Mouse (Mus musculus): ENCODE data around the gene Nfyc. TPM values are rescaled to one million over a fixed set of nuclear protein-coding genes. Genes with fewer than 3 reads are reported as not detected.

Nfyc gene
- 76.4 and 88.0 TPM in 2 replicates for polyA plus RNA-seq (2015; fragmentation: Nextera tagmentation; extraction: Ambion mirVana)

- 85% methylated on average over 4 of the region's 4 CpGs for WGBS
- no peak for ATAC-seq (ENCODE audit: insufficient read depth, low FRiP score, low read depth)
- Histone ChIP-seq H3K4me2 (no peak within 1 kb of the TSS), H3K27me3 (replicated peaks) (no peaks in the 10 kb centered on the region), H3K9ac (no peak within 1 kb of the TSS), H3K4me3 (replicated peaks) (no peak within 1 kb of the TSS), H3K27ac (no peak within 1 kb of the TSS), H3K4me1 (no peaks in the 10 kb centered on the region), H3K9me3 (no peaks in the 10 kb centered on the region), H3K36me3 (no peaks in the 10 kb centered on the region)
Observed at GRCm38 (mm10) chr4:120831472-120831871, at the start of gene Nfyc. Gene Nfyc, minus strand, starts transcription at chr4:120831572.

DNA sequence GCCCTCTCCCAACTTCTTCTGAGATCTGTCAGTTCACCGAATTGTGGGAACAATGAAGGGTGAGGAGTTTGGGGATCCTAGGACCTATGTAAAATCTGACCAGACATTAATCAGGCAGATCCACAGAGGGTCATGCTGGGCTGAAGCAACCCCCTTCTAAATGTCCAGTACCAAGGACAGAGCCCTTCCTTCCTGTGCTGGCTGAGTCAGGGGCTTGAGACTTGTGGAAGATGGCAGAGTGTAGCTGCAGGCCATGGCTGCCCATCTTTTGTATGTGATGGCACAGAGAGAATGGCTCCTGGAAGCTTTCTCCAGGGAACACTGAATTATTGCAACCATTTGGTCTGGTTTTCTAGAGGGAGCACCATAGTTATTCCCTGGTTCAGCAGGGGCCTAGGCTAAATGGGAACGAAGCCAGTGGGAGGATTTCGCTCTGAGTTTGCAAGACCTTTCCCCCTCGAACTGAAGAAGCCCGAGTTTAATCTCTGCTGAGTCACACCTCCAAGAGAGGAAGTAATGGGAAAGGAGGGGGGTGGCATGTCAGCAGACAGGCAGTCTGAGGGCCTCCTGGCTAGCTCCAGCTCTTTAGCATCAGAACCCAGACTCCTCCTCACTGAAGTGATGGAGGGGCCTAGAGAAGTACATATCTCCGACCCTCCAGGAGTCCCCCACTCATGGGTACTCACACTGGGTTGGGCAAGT lies 49.5 kb upstream of the Nfyc start:
- H3K9ac ChIP-seq: no peak overlapping the region
- peaks cover 4% of the 10 kb centered on the region; the same call in 1 of the 2 replicates for H3K4me1 ChIP-seq
- no peak for ATAC-seq (ENCODE audit: insufficient read depth, low FRiP score, low read depth)
- no peak overlapping the region for H3K4me2 ChIP-seq
- 53% methylated on average over 6 of the region's 6 CpGs for WGBS
- no peaks in the 10 kb centered on the region for H3K36me3 ChIP-seq
- H3K4me3 ChIP-seq (replicated peaks): no peak overlapping the region
- H3K27ac ChIP-seq: no peak overlapping the region
- no peaks in the 10 kb centered on the region for H3K9me3 ChIP-seq
- H3K27me3 ChIP-seq (replicated peaks): no peaks in the 10 kb centered on the region

- no peak overlapping the region for H3K4me3 ChIP-seq (replicated peaks)
- 27% methylated on average over 4 of the region's 4 CpGs for WGBS
- H3K9me3 ChIP-seq: no peaks in the 10 kb centered on the region
- no peak for ATAC-seq (ENCODE audit: insufficient read depth, low FRiP score, low read depth)
- H3K27ac ChIP-seq: no peak overlapping the region
- no peak overlapping the region for H3K4me2 ChIP-seq
- H3K4me1 ChIP-seq: 0 out of 2 replicates have a peak, but pooled peaks cover 4% of the 10 kb centered on the region
- H3K9ac ChIP-seq: no peak overlapping the region
- no peaks in the 10 kb centered on the region for H3K36me3 ChIP-seq
- H3K27me3 ChIP-seq (replicated peaks): no peaks in the 10 kb centered on the region
Observed at GRCm38 (mm10) chr4:120879386-120879785, 48.0 kb upstream of the Nfyc start.

GRCm38 (mm10) chr4:120878728-120879127 lies 47.4 kb upstream of the Nfyc start:
- WGBS: 62% methylated on average over 3 of the region's 3 CpGs
- Histone ChIP-seq H3K27ac (no peak overlapping the region), H3K9ac (no peak overlapping the region), H3K4me3 (replicated peaks) (no peak overlapping the region), H3K4me2 (no peak overlapping the region), H3K27me3 (replicated peaks) (no peaks in the 10 kb centered on the region), H3K36me3 (no peaks in the 10 kb centered on the region), H3K4me1 (0 out of 2 replicates have a peak, but pooled peaks cover 4% of the 10 kb centered on the region), H3K9me3 (no peaks in the 10 kb centered on the region)
- ATAC-seq (ENCODE audit: insufficient read depth, low FRiP score, low read depth): no peak

DNA sequence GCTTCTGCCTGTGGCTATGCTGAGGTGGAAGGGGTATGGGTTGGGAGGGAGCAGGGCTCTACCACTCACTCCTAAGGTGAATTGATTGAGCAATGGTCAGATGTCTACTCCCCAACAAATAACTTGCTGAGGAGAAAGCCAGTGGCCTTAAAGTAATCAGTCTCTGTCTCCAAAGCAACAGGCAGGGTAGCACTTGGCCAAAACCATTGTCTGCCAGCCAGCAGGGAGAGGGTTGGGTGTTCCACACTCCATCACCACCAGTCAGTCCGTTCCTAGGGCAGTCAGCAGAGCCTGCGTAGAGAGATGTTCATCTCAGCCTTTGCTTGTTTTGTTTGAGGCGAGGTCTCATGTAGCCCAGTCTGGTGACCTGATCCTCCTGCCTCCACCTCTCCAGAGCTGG lies 44.6 kb upstream of the Nfyc start:
- H3K4me2 ChIP-seq: no peak overlapping the region
- H3K9me3 ChIP-seq: no peaks in the 10 kb centered on the region
- H3K27ac ChIP-seq: no peak overlapping the region
- no peak for ATAC-seq (ENCODE audit: insufficient read depth, low FRiP score, low read depth)
- no peak overlapping the region for H3K9ac ChIP-seq
- 50% methylated on average over 3 of the region's 3 CpGs for WGBS
- H3K36me3 ChIP-seq: no peaks in the 10 kb centered on the region
- H3K27me3 ChIP-seq (replicated peaks): no peaks in the 10 kb centered on the region
- H3K4me1 ChIP-seq: 0 out of 2 replicates have a peak, but pooled peaks cover 2% of the 10 kb centered on the region
- no peak overlapping the region for H3K4me3 ChIP-seq (replicated peaks)

DNA sequence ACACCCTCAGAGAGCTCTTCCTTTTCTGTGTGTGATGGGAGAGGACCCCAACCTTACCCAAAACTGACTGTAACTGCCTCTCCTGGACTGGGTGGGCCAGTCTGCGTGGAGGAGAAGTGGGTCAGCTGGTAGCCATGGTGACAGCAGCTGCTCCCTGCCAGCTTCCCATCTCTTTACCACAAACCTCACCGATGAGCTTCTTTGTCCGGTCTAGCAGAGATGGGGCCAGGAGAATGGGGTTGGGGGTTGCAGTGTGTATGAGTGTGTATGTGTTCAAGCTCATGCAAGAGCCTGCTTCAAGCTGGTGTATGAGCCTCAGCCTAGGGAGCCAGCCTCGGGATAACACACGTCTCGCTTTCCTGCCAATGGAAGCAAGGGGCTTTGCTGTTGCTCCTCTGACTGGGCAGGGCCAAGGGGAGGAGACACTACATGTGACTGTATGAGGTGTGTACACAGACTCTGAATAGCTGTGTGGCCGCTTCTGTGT lies 38.9 kb upstream of the Nfyc start:
- H3K4me1 ChIP-seq: no peaks in the 10 kb centered on the region
- H3K9ac ChIP-seq: no peak overlapping the region
- H3K4me2 ChIP-seq: no peak overlapping the region
- H3K9me3 ChIP-seq: no peaks in the 10 kb centered on the region
- H3K27me3 ChIP-seq (replicated peaks): no peaks in the 10 kb centered on the region
- no peak overlapping the region for H3K4me3 ChIP-seq (replicated peaks)
- H3K27ac ChIP-seq: no peak overlapping the region
- no peak for ATAC-seq (ENCODE audit: insufficient read depth, low FRiP score, low read depth)
- 49% methylated on average over 7 of the region's 7 CpGs for WGBS
- H3K36me3 ChIP-seq: no peaks in the 10 kb centered on the region

DNA sequence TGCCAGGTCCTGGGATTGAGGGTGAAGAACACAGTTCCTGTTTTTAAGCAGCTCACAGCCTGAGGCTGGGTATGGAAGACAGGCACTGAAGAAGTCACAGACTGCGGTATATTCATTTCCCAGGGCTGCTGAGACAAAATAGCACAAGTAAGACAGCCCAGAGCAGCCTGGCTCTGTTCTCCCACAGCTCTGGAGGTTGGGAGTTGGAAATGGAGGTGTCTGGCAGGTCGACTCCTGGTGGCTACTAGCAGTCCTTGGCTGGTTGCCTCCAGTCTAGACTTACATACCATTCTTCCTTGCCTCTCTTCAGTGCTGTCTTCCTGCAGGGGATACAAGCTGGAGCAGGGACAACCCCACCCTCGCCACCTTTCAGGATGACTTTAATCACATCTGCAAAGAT lies 37.6 kb upstream of the Nfyc start:
- Histone ChIP-seq H3K27me3 (replicated peaks) (no peaks in the 10 kb centered on the region), H3K27ac (no peak overlapping the region), H3K36me3 (no peaks in the 10 kb centered on the region), H3K4me1 (no peaks in the 10 kb centered on the region), H3K9ac (no peak overlapping the region), H3K9me3 (no peaks in the 10 kb centered on the region), H3K4me2 (no peak overlapping the region), H3K4me3 (replicated peaks) (no peak overlapping the region)
- ATAC-seq (ENCODE audit: insufficient read depth, low FRiP score, low read depth): no peak
- 59% methylated on average over 3 of the region's 3 CpGs for WGBS

DNA sequence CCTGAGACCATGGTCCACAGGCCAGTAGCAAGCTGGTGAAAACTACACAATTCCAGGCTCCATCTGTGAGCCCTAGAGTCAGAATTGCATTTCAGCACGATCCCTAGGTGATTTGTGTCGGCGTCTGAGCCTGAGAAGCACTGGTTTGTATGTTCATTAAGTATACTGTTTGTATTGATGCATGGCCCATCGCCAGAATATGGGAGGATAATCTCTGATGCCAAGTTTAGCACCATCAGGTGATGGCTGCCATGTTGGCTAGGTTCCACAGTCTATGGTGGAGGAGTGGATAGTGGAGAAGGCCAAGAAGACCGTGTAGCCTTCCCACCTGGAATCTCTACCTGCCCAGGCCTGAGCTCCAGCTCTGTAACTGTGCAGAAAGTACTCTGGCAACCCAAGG lies 36.9 kb upstream of the Nfyc start:
- H3K27me3 ChIP-seq (replicated peaks): no peaks in the 10 kb centered on the region
- H3K27ac ChIP-seq: no peak overlapping the region
- H3K4me3 ChIP-seq (replicated peaks): no peak overlapping the region
- 73% methylated on average over 5 of the region's 5 CpGs for WGBS
- H3K4me2 ChIP-seq: no peak overlapping the region
- no peak for ATAC-seq (ENCODE audit: insufficient read depth, low FRiP score, low read depth)
- H3K4me1 ChIP-seq: no peaks in the 10 kb centered on the region
- H3K9ac ChIP-seq: no peak overlapping the region; the same call in 1 of the 2 replicates
- H3K36me3 ChIP-seq: no peaks in the 10 kb centered on the region
- no peaks in the 10 kb centered on the region for H3K9me3 ChIP-seq

GRCm38 (mm10) chr4:120866211-120866610 lies 34.8 kb upstream of the Nfyc start:
- Histone ChIP-seq H3K9me3 (no peaks in the 10 kb centered on the region), H3K27me3 (replicated peaks) (no peaks in the 10 kb centered on the region), H3K36me3 (no peaks in the 10 kb centered on the region), H3K27ac (no peak overlapping the region), H3K4me2 (no peak overlapping the region), H3K9ac (no peak overlapping the region), H3K4me3 (replicated peaks) (no peak overlapping the region), H3K4me1 (no peaks in the 10 kb centered on the region)
- no peak for ATAC-seq (ENCODE audit: insufficient read depth, low FRiP score, low read depth)
- WGBS: under 1% methylated on average over 6 of the region's 6 CpGs

- WGBS: 56% methylated on average over 7 of the region's 7 CpGs
- H3K4me1 ChIP-seq: 0 out of 2 replicates have a peak, but pooled peaks cover under 1% of the 10 kb centered on the region
- no peak for ATAC-seq (ENCODE audit: insufficient read depth, low FRiP score, low read depth)
- peaks cover 15% of the 10 kb centered on the region for H3K27me3 ChIP-seq (replicated peaks)
- H3K36me3 ChIP-seq: no peaks in the 10 kb centered on the region
- no peak overlapping the region for H3K4me3 ChIP-seq (replicated peaks)
- H3K9me3 ChIP-seq: no peaks in the 10 kb centered on the region
- H3K27ac ChIP-seq: no peak overlapping the region
- no peak overlapping the region for H3K4me2 ChIP-seq
- H3K9ac ChIP-seq: no peak overlapping the region
Observed at GRCm38 (mm10) chr4:120859865-120860264, 28.5 kb upstream of the Nfyc start.

- ATAC-seq (ENCODE audit: insufficient read depth, low FRiP score, low read depth): no peak
- Histone ChIP-seq H3K4me3 (replicated peaks) (no peak overlapping the region), H3K27me3 (replicated peaks) (peaks cover 15% of the 10 kb centered on the region)
Observed at GRCm38 (mm10) chr4:120856376-120856775, 25.0 kb upstream of the Nfyc start.

GRCm38 (mm10) chr4:120855360-120856060 lies 24.1 kb upstream of the Nfyc start:
- Histone ChIP-seq H3K4me1 (peaks cover 4% of the 10 kb centered on the region; the same call in 1 of the 2 replicates), H3K4me2 (peak overlapping the region; percentile 94), H3K4me3 (replicated peaks) (peak overlapping the region; percentile 57), H3K9me3 (no peaks in the 10 kb centered on the region), H3K27me3 (replicated peaks) (peaks cover 15% of the 10 kb centered on the region), H3K27ac (no peak overlapping the region), H3K36me3 (no peaks in the 10 kb centered on the region), H3K9ac (no peak overlapping the region)
- ATAC-seq (ENCODE audit: insufficient read depth, low FRiP score, low read depth): no peak
- 34% methylated on average over 7 of the region's 7 CpGs for WGBS

More at GRCm38 (mm10) chr4:120856376-120856775, 25.0 kb upstream of the Nfyc start:
- peaks cover 4% of the 10 kb centered on the region; the same call in 1 of the 2 replicates for H3K4me1 ChIP-seq
- no peaks in the 10 kb centered on the region for H3K36me3 ChIP-seq
- WGBS: 46% methylated on average over 5 of the region's 5 CpGs
- H3K9ac ChIP-seq: no peak overlapping the region
- H3K9me3 ChIP-seq: no peaks in the 10 kb centered on the region
- H3K4me2 ChIP-seq: no peak overlapping the region
- H3K27ac ChIP-seq: no peak overlapping the region

Measured in stomach, embryonic 15.5 days (tissue).